Mouse (Mus musculus) ES-CJ7 (cell line): ENCODE data around the gene Zmym5.

Experiments used
- DNase-seq: peaks from one replicate; pipeline ENCODE4 v3.0.0; 2011; ENCODE audit warnings: low read depth, low spot score

The Zmym5 gene

GRCm38 (mm10) chr14:56811701-56812339 lies at the start of gene Zmym5:
Gene Zmym5 (minus strand): TSS chr14:56811716.
- peak; percentile 59 for DNase-seq

GRCm38 (mm10) chr14:56849681-56850080 lies 38.2 kb upstream of the Zmym5 start:
- DNase-seq, result no peak

GRCm38 (mm10) chr14:56848322-56848721 lies 36.8 kb upstream of the Zmym5 start:
- peak; percentile 66 for DNase-seq

- DNase-seq, result no peak
These were observed 33.0 kb upstream of the Zmym5 start for GRCm38 (mm10) chr14:56844507-56844906.

GRCm38 (mm10) chr14:56844033-56844432 lies 32.5 kb upstream of the Zmym5 start:
- DNase-seq, result no peak

- peak; percentile 63 for DNase-seq
These were observed 23.1 kb upstream of the Zmym5 start for GRCm38 (mm10) chr14:56834576-56834975.

- DNase-seq, result peak; percentile 60
These were observed 21.7 kb upstream of the Zmym5 start for GRCm38 (mm10) chr14:56833211-56833610.

GRCm38 (mm10) chr14:56832563-56833113 lies 21.1 kb upstream of the Zmym5 start:
- DNase-seq, result no peak

GRCm38 (mm10) chr14:56832147-56832546 lies 20.6 kb upstream of the Zmym5 start:
- DNase-seq, result no peak

- peak; percentile 81 for DNase-seq
These were observed 19.1 kb upstream of the Zmym5 start for GRCm38 (mm10) chr14:56830491-56831045.

GRCm38 (mm10) chr14:56824562-56824961 lies 13.0 kb upstream of the Zmym5 start:
- DNase-seq, result no peak

GRCm38 (mm10) chr14:56817616-56818015 lies 6.1 kb upstream of the Zmym5 start:
- peak; percentile 25 for DNase-seq

GRCm38 (mm10) chr14:56817131-56817530 lies 5.6 kb upstream of the Zmym5 start:
- no peak for DNase-seq

GRCm38 (mm10) chr14:56816541-56816940 lies 5.0 kb upstream of the Zmym5 start:
- DNase-seq, result no peak

- peak; percentile 93 for DNase-seq
These were observed 1.1 kb upstream of the Zmym5 start for GRCm38 (mm10) chr14:56812520-56813036.

- peak; percentile 27 for DNase-seq
These were observed 480 bp downstream of the Zmym5 start for GRCm38 (mm10) chr14:56810781-56811690.

- DNase-seq, result peak; percentile 72
These were observed 18.3 kb downstream of the Zmym5 start for GRCm38 (mm10) chr14:56793243-56793642.

- no peak for DNase-seq
These were observed 26.9 kb downstream of the Zmym5 start for GRCm38 (mm10) chr14:56784575-56784974.

GRCm38 (mm10) chr14:56778933-56779300 lies 32.6 kb downstream of the Zmym5 start:
- no peak for DNase-seq

GRCm38 (mm10) chr14:56778200-56778932 lies 33.1 kb downstream of the Zmym5 start, which contains the start of gene Pspc1:
Gene Pspc1 (minus strand): TSS chr14:56778316.
- DNase-seq, result peak; percentile 98
